Mouse (Mus musculus) cerebellum, adult 2 months (tissue): Measurements from ENCODE around the gene Wwox.

Experiments used
- CTCF ChIP-seq: fragments of 200-500 bp; IDR thresholded peaks from 2 replicates; pipeline ENCODE4 v1.5.1; 2011; ENCODE audit warnings: low read depth, mild to moderate bottlenecking, control low read depth, low read length, moderate library complexity, borderline replicate concordance; ENCODE audit not compliant: insufficient read depth
- POLR2A ChIP-seq: fragments of 200-500 bp; IDR thresholded peaks from 2 replicates; pipeline ENCODE4 v1.6.1; 2011; ENCODE audit warnings: low read length, control low read depth, borderline replicate concordance; ENCODE audit not compliant: insufficient read depth

GRCm38 (mm10) chr8:115377321-115377720 lies 937.9 kb downstream of the Wwox start:
- TF ChIP-seq CTCF (no peak), POLR2A (no peak)
